Mouse (Mus musculus) thymus, adult 2 months (tissue): ENCODE measurements at regions not wholly inside any gene's neighbourhood (a gene's known extent, or its start where the extent isn't known, plus 50 kb on each side); places are given as distances from the start of the nearest gene placed in this dataset.

Experiments
- DNase-seq: peaks from one replicate; pipeline ENCODE4 v3.0.0; 2021
- H3K27ac ChIP-seq: fragments of 200-500 bp; 2 replicates; pipeline ENCODE4 v1.5.1; 2012; ENCODE audit warnings: low read length, control low read depth; ENCODE audit not compliant: control insufficient read depth, insufficient read depth
- H3K27me3 ChIP-seq: fragments of 200-500 bp; 2 replicates; pipeline ENCODE4 v1.6.1; 2012; ENCODE audit warnings: mild to moderate bottlenecking, low read length, moderate library complexity, mixed read lengths; ENCODE audit not compliant: control insufficient read depth, insufficient read depth
- H3K36me3 ChIP-seq: fragments of 200-500 bp; 2 replicates; pipeline ENCODE4 v1.6.1; 2012; ENCODE audit warnings: mild to moderate bottlenecking, low read length, moderate library complexity; ENCODE audit not compliant: control insufficient read depth, insufficient read depth
- H3K4me1 ChIP-seq: fragments of 200-500 bp; replicated peaks from 2 replicates; pipeline ENCODE4 v1.6.1; 2012; ENCODE audit warnings: low read length; ENCODE audit not compliant: control insufficient read depth, insufficient read depth
- H3K4me3 ChIP-seq: fragments of 200-500 bp; 2 replicates; pipeline ENCODE4 v1.5.1; 2012; ENCODE audit warnings: mild to moderate bottlenecking, low read length, control low read depth, moderate library complexity; ENCODE audit not compliant: control insufficient read depth, insufficient read depth
- CTCF ChIP-seq: fragments of 200-500 bp; IDR thresholded peaks from 2 replicates; pipeline ENCODE4 v1.5.1; 2012; ENCODE audit warnings: mild to moderate bottlenecking, control low read depth, low read length, moderate library complexity, borderline replicate concordance; ENCODE audit not compliant: control insufficient read depth, poor library complexity, insufficient read depth; ENCODE audit errors: extremely low read depth
- POLR2A ChIP-seq: fragments of 200-500 bp; IDR thresholded peaks from 2 replicates; pipeline ENCODE4 v1.6.1; 2012; ENCODE audit warnings: mild to moderate bottlenecking, low read length, control low read depth, moderate library complexity; ENCODE audit not compliant: control insufficient read depth, poor library complexity, insufficient read depth; ENCODE audit errors: extremely low read depth
- WGBS: fragments of 180-500 bp; shearing (Covaris S2); methylation state at CpG from one replicate; pipeline ENCODE4 v1.1.7; 2018; 5-methylcytosine and 5-hydroxymethylcytosine counted together

DNA sequence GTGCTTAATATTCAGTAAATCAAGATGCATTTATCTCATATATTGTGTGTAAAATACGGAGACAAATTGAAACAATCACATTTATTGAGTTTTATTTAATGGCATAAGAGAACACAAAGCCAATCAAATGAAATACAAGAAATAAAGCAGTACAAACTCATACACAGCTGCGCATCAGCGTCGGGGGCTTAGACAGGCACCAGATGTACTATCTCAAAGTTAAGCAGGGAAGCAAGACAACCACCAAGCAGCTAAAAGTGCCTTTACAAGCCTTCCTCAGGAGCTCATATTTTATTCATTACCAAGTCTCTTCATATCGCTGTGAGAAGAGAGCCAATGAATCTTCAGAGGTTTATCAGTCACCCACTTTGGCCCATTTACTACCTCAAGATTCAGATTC is 107.0 kb upstream of the Apob start:
- H3K4me1 ChIP-seq, result no peaks in the 10 kb centered on the region
- WGBS, result 87% methylated on average over 5 of the region's 5 CpGs
- TF ChIP-seq CTCF (no peak), POLR2A (no peak)
- H3K36me3 ChIP-seq, result no peaks in the 10 kb centered on the region
- DNase-seq, result no peak
- no peaks in the 10 kb centered on the region for H3K27me3 ChIP-seq
- no peak overlapping the region for H3K27ac ChIP-seq
- H3K4me3 ChIP-seq, result no peak overlapping the region

DNA sequence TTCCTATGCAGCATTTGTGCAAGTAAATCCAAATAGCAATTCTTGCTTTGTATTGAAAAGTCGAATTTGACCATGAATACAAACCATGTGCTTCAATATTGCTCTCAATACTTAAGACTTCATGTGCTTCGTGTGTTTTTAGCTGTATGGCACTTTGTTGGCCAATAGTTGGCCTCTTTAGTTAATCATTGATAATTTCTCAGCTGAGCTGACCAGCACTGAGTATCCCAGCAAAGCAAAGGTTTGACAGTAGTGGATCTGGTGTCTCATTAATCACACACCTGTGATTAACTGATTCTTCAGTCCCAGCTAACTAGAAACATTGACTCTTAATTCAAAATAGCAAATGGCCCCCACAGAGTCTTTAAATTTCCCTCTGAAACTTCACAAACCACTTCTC is 102.0 kb upstream of the Apob start:
- H3K36me3 ChIP-seq, result no peaks in the 10 kb centered on the region
- H3K4me1 ChIP-seq, result no peaks in the 10 kb centered on the region
- no peak for TF ChIP-seq POLR2A
- no peak for TF ChIP-seq CTCF
- H3K4me3 ChIP-seq, result no peak overlapping the region
- no peaks in the 10 kb centered on the region for H3K27me3 ChIP-seq
- DNase-seq, result no peak
- WGBS, result 61% methylated on average over 2 of the region's 2 CpGs
- H3K27ac ChIP-seq, result no peak overlapping the region

DNA sequence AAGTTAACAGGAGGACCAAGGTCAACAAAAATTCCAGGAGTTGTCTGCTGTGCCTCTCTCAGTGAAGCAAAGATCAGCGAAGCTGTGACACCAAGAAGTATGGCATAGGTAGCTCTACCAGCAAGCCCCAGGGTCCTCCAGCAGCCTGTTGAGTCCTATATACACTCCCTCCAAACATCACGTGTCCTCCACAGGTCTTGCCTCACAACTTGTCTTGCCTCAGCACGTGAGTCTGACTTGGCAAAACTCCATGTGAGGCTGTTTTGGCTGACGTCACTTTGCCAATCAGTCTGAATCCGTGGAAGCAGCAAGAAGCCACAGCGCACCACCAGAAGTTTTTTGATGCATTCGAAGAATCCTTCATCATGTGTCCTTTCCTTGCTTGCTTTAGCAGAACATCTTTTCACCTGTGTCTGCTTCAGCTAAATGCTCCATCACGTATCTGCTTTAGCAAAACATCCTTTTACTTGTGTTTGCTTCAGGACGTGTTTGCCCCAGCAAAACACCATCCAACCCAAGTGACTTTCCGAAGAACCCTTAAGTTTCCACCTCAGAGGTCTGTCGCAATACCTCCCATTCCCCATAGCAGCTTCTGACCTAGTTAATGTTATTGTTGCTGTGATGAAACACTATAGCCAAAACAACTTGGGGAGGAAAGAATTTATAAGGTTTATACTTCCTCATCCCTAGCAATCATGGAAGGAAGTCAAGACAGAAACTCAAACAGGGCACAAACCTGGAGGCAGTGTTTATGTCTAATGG is 101.0 kb upstream of the Apob start:
- no peak overlapping the region for H3K4me3 ChIP-seq
- 89% methylated on average over 11 of the region's 11 CpGs for WGBS
- no peaks in the 10 kb centered on the region for H3K36me3 ChIP-seq
- TF ChIP-seq CTCF (no peak), POLR2A (no peak)
- no peaks in the 10 kb centered on the region for H3K27me3 ChIP-seq
- no peaks in the 10 kb centered on the region for H3K4me1 ChIP-seq
- no peak for DNase-seq
- H3K27ac ChIP-seq, result no peak overlapping the region

DNA sequence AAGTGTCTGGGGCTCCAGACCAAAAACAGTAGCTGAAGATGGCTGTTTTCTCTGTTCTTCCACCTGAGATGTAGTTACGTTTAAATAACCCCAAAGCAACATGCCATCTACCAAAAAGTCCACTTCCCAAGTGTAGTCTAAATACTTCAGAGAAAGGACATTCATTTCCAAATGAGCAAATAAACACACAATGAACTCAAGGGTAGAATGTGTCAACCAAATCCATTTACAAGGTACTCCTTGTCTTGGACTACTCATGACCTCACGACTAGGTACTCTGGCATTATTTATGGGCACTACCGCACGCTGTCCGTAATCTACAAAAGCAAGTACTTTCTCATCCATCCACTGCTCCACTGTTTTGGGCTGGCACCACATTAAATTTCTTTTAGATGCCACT is 98.7 kb upstream of the Apob start:
- TF ChIP-seq CTCF (no peak), POLR2A (no peak)
- WGBS, result 93% methylated on average over 5 of the region's 5 CpGs

DNA sequence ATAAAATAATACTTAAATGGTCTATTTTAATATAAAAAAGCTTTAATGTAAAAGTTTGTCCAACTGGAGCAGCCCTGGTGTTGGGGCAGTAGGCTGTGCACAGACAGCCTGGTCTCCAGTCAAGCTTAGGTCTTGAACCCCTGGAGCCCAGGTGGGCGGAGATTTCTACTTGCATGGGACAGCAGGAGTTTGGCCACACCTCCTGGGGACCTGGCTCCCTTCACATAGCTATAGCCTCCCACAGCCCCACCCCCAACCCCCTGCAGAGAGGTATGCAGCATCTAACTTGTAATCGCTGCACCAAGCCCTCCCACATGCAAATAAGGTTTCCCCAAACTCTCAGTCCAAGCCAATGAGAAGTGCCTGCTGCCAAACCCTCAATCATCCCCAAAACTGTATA is 81.3 kb upstream of the Apob start:
- H3K36me3 ChIP-seq, result no peaks in the 10 kb centered on the region
- H3K4me3 ChIP-seq, result no peak overlapping the region
- TF ChIP-seq POLR2A, result no peak
- no peak for TF ChIP-seq CTCF
- 77% methylated on average over 2 of the region's 2 CpGs for whole genome bisulfite sequencing
- no peak overlapping the region for H3K27ac ChIP-seq
- no peaks in the 10 kb centered on the region for H3K27me3 ChIP-seq
- no peak for DNase-seq
- no peaks in the 10 kb centered on the region for H3K4me1 ChIP-seq

More for the DNA sequence above, 98.7 kb upstream of the Apob start:
- Histone ChIP-seq H3K27ac (no peak overlapping the region), H3K4me1 (no peaks in the 10 kb centered on the region), H3K27me3 (no peaks in the 10 kb centered on the region), H3K4me3 (no peak overlapping the region), H3K36me3 (no peaks in the 10 kb centered on the region)
- DNase-seq, result no peak

DNA sequence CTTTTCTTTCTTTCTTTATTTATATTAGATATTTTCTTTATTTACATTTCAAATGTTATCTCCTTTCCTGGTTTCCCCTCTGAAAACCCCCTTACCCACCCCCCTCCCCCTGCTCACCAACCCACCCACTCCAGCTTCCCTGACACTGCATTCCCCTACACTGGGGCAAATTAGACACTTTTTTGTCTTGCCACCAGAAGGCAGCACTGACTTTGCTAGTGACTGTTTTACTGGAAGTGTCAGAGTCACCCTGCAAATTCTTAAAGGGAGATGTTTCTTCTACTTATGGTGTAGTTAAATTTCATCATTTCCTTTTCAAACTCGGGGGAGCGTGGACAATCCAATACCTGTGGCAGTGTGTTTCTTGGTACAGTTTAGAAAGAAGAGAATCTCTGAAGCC is 72.1 kb upstream of the Apob start:
- no peaks in the 10 kb centered on the region for H3K27me3 ChIP-seq
- 37% methylated on average over 2 of the region's 2 CpGs for WGBS
- no peak overlapping the region for H3K27ac ChIP-seq
- no peak overlapping the region for H3K4me3 ChIP-seq
- H3K4me1 ChIP-seq, result no peaks in the 10 kb centered on the region
- DNase-seq, result no peak
- TF ChIP-seq POLR2A (no peak), CTCF (no peak)
- H3K36me3 ChIP-seq, result no peaks in the 10 kb centered on the region

DNA sequence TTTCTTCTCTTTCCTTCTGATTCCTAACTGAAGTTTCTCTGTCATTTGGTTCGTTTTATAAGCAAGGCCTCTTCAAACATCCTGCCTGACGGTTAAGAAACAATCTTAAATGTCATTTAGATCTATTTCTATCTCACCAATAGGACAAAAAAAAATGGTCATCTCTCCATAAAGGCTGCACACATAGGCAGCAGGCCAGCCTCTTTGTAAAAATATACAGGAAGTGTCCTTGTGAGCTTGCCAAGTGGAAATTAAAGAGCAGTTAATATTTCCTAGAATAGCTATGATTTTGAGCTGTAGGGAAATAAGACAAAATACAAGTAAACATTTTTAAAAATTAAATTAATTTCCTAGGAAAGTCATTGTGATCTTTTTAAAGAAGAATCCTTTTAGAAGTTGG is 70.6 kb upstream of the Apob start:
- 78% methylated on average over 2 of the region's 2 CpGs for WGBS
- Histone ChIP-seq H3K36me3 (no peaks in the 10 kb centered on the region), H3K4me3 (no peak overlapping the region), H3K27ac (no peak overlapping the region), H3K27me3 (no peaks in the 10 kb centered on the region), H3K4me1 (no peaks in the 10 kb centered on the region)
- no peak for DNase-seq
- no peak for TF ChIP-seq POLR2A
- no peak for TF ChIP-seq CTCF
